Mouse (Mus musculus) heart, embryonic 16.5 days (tissue): ENCODE measurements around the gene Gm20661. TPM values are rescaled to one million over a fixed set of nuclear protein-coding genes. Genes with fewer than 3 reads are reported as not detected.
A peak's percentile ranks its signal among the peaks of the same experiment; 100 is the strongest.

Experiments
- ATAC-seq: fragments of 200-750 bp; cut with Nextera tagmentation; replicated peaks from 2 replicates; pipeline ENCODE4 v1.8.0; 2017; ENCODE audit warnings: moderate number of reproducible peaks; ENCODE audit not compliant: insufficient read depth, low FRiP score; ENCODE audit errors: extremely low read depth
- H3K27ac ChIP-seq: fragments of 300-500 bp; sonication (generic); 2 replicates; pipeline ENCODE4 v1.5.1; 2014; ENCODE audit warnings: mild to moderate bottlenecking, low read length, control low read depth, moderate library complexity
- H3K27me3 ChIP-seq: fragments of 300-500 bp; sonication (generic); 2 replicates; pipeline ENCODE4 v1.6.1; 2014; ENCODE audit warnings: low read length, mixed read lengths; ENCODE audit not compliant: control insufficient read depth, insufficient read depth
- H3K36me3 ChIP-seq: fragments of 300-500 bp; sonication (generic); 2 replicates; pipeline ENCODE4 v1.6.1; 2014; ENCODE audit not compliant: control insufficient read depth, insufficient read depth
- H3K4me1 ChIP-seq: fragments of 300-500 bp; sonication (generic); 2 replicates; pipeline ENCODE4 v1.6.1; 2014; ENCODE audit warnings: low read length, mixed read lengths; ENCODE audit not compliant: control insufficient read depth, insufficient read depth
- H3K4me2 ChIP-seq: fragments of 300-500 bp; sonication (generic); 2 replicates; pipeline ENCODE4 v1.6.1; 2014; ENCODE audit warnings: low read depth, mild to moderate bottlenecking, control low read depth, low read length
- H3K4me3 ChIP-seq: fragments of 300-500 bp; sonication (generic); 2 replicates; pipeline ENCODE4 v1.5.1; 2014; ENCODE audit warnings: mild to moderate bottlenecking, control low read depth, low read length
- H3K9ac ChIP-seq: fragments of 300-500 bp; sonication (generic); 2 replicates; pipeline ENCODE4 v1.6.1; 2014; ENCODE audit warnings: low read length, control low read depth
- H3K9me3 ChIP-seq: fragments of 300-500 bp; sonication (generic); replicated peaks from 2 replicates; pipeline ENCODE4 v1.6.1; 2016; ENCODE audit warnings: low read length; ENCODE audit not compliant: control insufficient read depth
- WGBS: fragments of 180-500 bp; shearing (Covaris S2); extraction: QIAGEN DNeasy Blood & Tissue Kit; methylation state at CpG from one replicate; pipeline ENCODE4 v1.1.7; 2014; 5-methylcytosine and 5-hydroxymethylcytosine counted together
- polyA plus RNA-seq: library from polyadenylated mRNA; unstranded; fragments of >200 nt; fragmentation: Nextera tagmentation; extraction: Ambion mirVana; gene quantifications from 2 replicates; pipeline ENCODE4 v1.2.1, GENCODE M21; 2015

Gm20661 gene
- polyA plus RNA-seq, 1 experiment from 2014 or later = 2.6 TPM

- ATAC-seq = peak; percentile 77
- Histone ChIP-seq H3K4me1 (peaks cover 26% of the 10 kb centered on the region), H3K27me3 (no peaks in the 10 kb centered on the region), H3K36me3 (peaks cover 5% of the 10 kb centered on the region; the same call in 1 of the 2 replicates), H3K27ac (peak within 1 kb of the TSS; percentile 94), H3K9ac (peak within 1 kb of the TSS; percentile 72), H3K4me2 (peak within 1 kb of the TSS; percentile 77), H3K4me3 (peak within 1 kb of the TSS; percentile 52), H3K9me3 (no peaks in the 10 kb centered on the region)
- WGBS = 36% methylated on average over 12 of the region's 12 CpGs
Observed at GRCm38 (mm10) chr9:107975399-107976386, 7.2 kb upstream of the Gm20661 start, which contains the start of gene Uba7. Gene Uba7 (plus strand): TSS chr9:107975505.

- Histone ChIP-seq H3K4me3 (no peak overlapping the region), H3K9ac (no peak overlapping the region), H3K4me1 (peaks cover 55% of the 10 kb centered on the region), H3K9me3 (no peaks in the 10 kb centered on the region), H3K4me2 (no peak overlapping the region), H3K36me3 (peaks cover 5% of the 10 kb centered on the region; the same call in 1 of the 2 replicates), H3K27ac (no peak overlapping the region), H3K27me3 (no peaks in the 10 kb centered on the region)
- 88% methylated on average over 12 of the region's 12 CpGs for WGBS
- no peak for ATAC-seq
Observed at GRCm38 (mm10) chr9:107978815-107979214, 4.0 kb upstream of the Gm20661 start.

GRCm38 (mm10) chr9:107981684-107982605, 913 bp upstream of the Gm20661 start:
- peak overlapping the region; percentile 88 for H3K4me2 ChIP-seq
- H3K27me3 ChIP-seq = no peaks in the 10 kb centered on the region
- peaks cover 5% of the 10 kb centered on the region; the same call in 1 of the 2 replicates for H3K36me3 ChIP-seq
- 0 out of 2 replicates have a peak, but pooled peaks have one; percentile 2 for ATAC-seq
- 43% methylated on average over 7 of the region's 7 CpGs for WGBS
- peak overlapping the region; percentile 83 for H3K4me3 ChIP-seq
- H3K27ac ChIP-seq = peak overlapping the region; percentile 99
- peak overlapping the region; percentile 81 for H3K9ac ChIP-seq
- peaks cover 49% of the 10 kb centered on the region for H3K4me1 ChIP-seq
- H3K9me3 ChIP-seq = no peaks in the 10 kb centered on the region

- peaks cover 49% of the 10 kb centered on the region for H3K4me1 ChIP-seq
- peak overlapping the region; percentile 81 for H3K9ac ChIP-seq
- WGBS = 5% methylated on average over 4 of the region's 4 CpGs
- H3K4me2 ChIP-seq = peak overlapping the region; percentile 88
- peaks cover 5% of the 10 kb centered on the region; the same call in 1 of the 2 replicates for H3K36me3 ChIP-seq
- H3K9me3 ChIP-seq = no peaks in the 10 kb centered on the region
- H3K27ac ChIP-seq = peak overlapping the region; percentile 99
- H3K4me3 ChIP-seq = peak overlapping the region; percentile 83
- H3K27me3 ChIP-seq = no peaks in the 10 kb centered on the region
- ATAC-seq = peak; percentile 53
Observed at GRCm38 (mm10) chr9:107983421-107983890, 598 bp downstream of the Gm20661 start.

GRCm38 (mm10) chr9:107984052-107984753, 1.3 kb downstream of the Gm20661 start:
- no peak for ATAC-seq
- Histone ChIP-seq H3K4me2 (peak overlapping the region; percentile 88), H3K4me1 (peaks cover 49% of the 10 kb centered on the region)

GRCm38 (mm10) chr9:107984754-107985055, 1.8 kb downstream of the Gm20661 start:
- Histone ChIP-seq H3K4me2 (peak overlapping the region; percentile 88), H3K4me3 (peak overlapping the region; percentile 83), H3K36me3 (peaks cover 2% of the 10 kb centered on the region; the same call in 1 of the 2 replicates), H3K4me1 (peaks cover 49% of the 10 kb centered on the region), H3K27ac (peak overlapping the region; percentile 99), H3K9me3 (no peaks in the 10 kb centered on the region), H3K27me3 (no peaks in the 10 kb centered on the region), H3K9ac (peak overlapping the region; percentile 81)
- 38% methylated on average over 9 of the region's 9 CpGs for WGBS
- no peak for ATAC-seq

More at GRCm38 (mm10) chr9:107984052-107984753, 1.3 kb downstream of the Gm20661 start:
- Histone ChIP-seq H3K36me3 (peaks cover 4% of the 10 kb centered on the region; the same call in 1 of the 2 replicates), H3K9me3 (no peaks in the 10 kb centered on the region), H3K27me3 (no peaks in the 10 kb centered on the region), H3K27ac (peak overlapping the region; percentile 99), H3K4me3 (peak overlapping the region; percentile 83), H3K9ac (peak overlapping the region; percentile 81)
- 45% methylated on average over 19 of the region's 19 CpGs for whole genome bisulfite sequencing

GRCm38 (mm10) chr9:107985131-107986119, 2.6 kb downstream of the Gm20661 start, which contains the start of gene Inka1:
Gene Inka1 (minus strand): TSS chr9:107985879.
- Histone ChIP-seq H3K4me1 (peaks cover 49% of the 10 kb centered on the region), H3K36me3 (no peaks in the 10 kb centered on the region), H3K9ac (peak within 1 kb of the TSS; percentile 81), H3K9me3 (no peaks in the 10 kb centered on the region), H3K27me3 (no peaks in the 10 kb centered on the region), H3K4me2 (peak within 1 kb of the TSS; percentile 88), H3K27ac (peak within 1 kb of the TSS; percentile 99), H3K4me3 (peak within 1 kb of the TSS; percentile 83)
- under 1% methylated on average over 52 of the region's 58 CpGs for WGBS
- peak; percentile 63 for ATAC-seq
